ENCODE assay signal across 19 mouse cellular contexts in genomic region chr12:110026033-110026750, GRCm38 (mm10).
DNase-seq lines count a peak whose midpoint lies in the region; ATAC-seq and TF ChIP-seq lines count a peak whose summit lies in the region.
"Had no signal": no experiment of that assay in that cellular context is flagged by ENCODE, and none has a peak within 500 bp of the region (broad histone marks: within the 10 kb centered on the region; RNA-seq: fewer than 3 reads in every experiment).

No protein-coding gene starts in this region.

- peaks cover 17% of the 10 kb centered on the region; the same call in 1 of the 2 replicates for H3K27me3 ChIP-seq in hindbrain, embryonic 13.5 days
- no peaks in the 10 kb centered on the region for H3K27me3 ChIP-seq in midbrain, embryonic 16.5 days (ENCODE audit: control insufficient read depth, insufficient read depth, low read depth, low read length)
- H3K27me3 ChIP-seq: CH12.LX had no signal

- no peak overlapping the region for H3K4me2 ChIP-seq in hindbrain, embryonic 13.5 days
- peak overlapping the region; percentile 2; the same call in 1 of the 2 replicates for H3K4me2 ChIP-seq in midbrain, embryonic 16.5 days (ENCODE audit: low read length)
- H3K4me2 ChIP-seq: heart, embryonic 12.5 days had no signal

- H3K4me1 ChIP-seq in hindbrain, embryonic 13.5 days (replicated peaks): peaks cover 47% of the 10 kb centered on the region
- peaks cover 8% of the 10 kb centered on the region for H3K4me1 ChIP-seq in midbrain, embryonic 16.5 days (ENCODE audit: control insufficient read depth, insufficient read depth, low read length)
- H3K4me1 ChIP-seq: heart, embryonic 12.5 days had no signal

- WGBS in hindbrain, embryonic 13.5 days: 16% methylated on average over 11 of the region's 11 CpGs
- 27% methylated on average over 11 of the region's 11 CpGs for WGBS in midbrain, embryonic 16.5 days

- peak; percentile 15 for DNase-seq in embryo, embryonic 10 days (ENCODE audit: low spot score)
- DNase-seq in embryo, embryonic 9.5 days (ENCODE audit: extremely low spot score): no peak
- peak; percentile 83 for DNase-seq in brain, embryonic 14.5 days (ENCODE audit: low read depth)
- DNase-seq in frontal cortex, postnatal 36 days (ENCODE audit: low spot score in 2 of 2): no peak
- DNase-seq in left cerebral cortex, adult 11 months (ENCODE audit: low spot score): no peak
- DNase-seq: adrenal gland, postnatal 25 days; cerebellum, postnatal 25 days; gastrocnemius, postnatal 25 days; kidney, adult 2 months; kidney, postnatal 4 days; lung, postnatal 14 days; right cerebral cortex, postnatal 14 days; thymus, postnatal 25 days had no signal

- no peak overlapping the region; the same call in 1 of the 2 replicates for H3K9ac ChIP-seq in hindbrain, embryonic 13.5 days
- H3K9ac ChIP-seq in midbrain, embryonic 16.5 days (ENCODE audit: low read depth, low read length): no peak overlapping the region
- H3K9ac ChIP-seq: heart, embryonic 12.5 days; liver, embryonic 14.5 days had no signal

- no peaks in the 10 kb centered on the region for H3K9me3 ChIP-seq in hindbrain, embryonic 13.5 days
- H3K9me3 ChIP-seq in midbrain, embryonic 16.5 days (replicated peaks; ENCODE audit: control insufficient read depth, low read length, poor library complexity, severe bottlenecking): no peaks in the 10 kb centered on the region
- H3K9me3 ChIP-seq: heart, embryonic 12.5 days had no signal

- no peaks in the 10 kb centered on the region for H3K36me3 ChIP-seq in hindbrain, embryonic 13.5 days
- H3K36me3 ChIP-seq in midbrain, embryonic 16.5 days (ENCODE audit: control insufficient read depth, insufficient read depth, low read length): no peaks in the 10 kb centered on the region
- H3K36me3 ChIP-seq: heart, embryonic 12.5 days had no signal

- H3K27ac ChIP-seq in hindbrain, embryonic 13.5 days: peak overlapping the region; percentile 69
- H3K27ac ChIP-seq in midbrain, embryonic 16.5 days (ENCODE audit: low read length): no peak overlapping the region
- H3K27ac ChIP-seq: liver, embryonic 14.5 days had no signal

- TF ChIP-seq POLR2A in brain, embryonic 14.5 days (IDR thresholded peaks at IDR 0.05; ENCODE audit: borderline replicate concordance, extremely low read depth, insufficient read depth, insufficient read length, poor library complexity, severe bottlenecking): no peak

- peak; percentile 58 for ATAC-seq in hindbrain, embryonic 13.5 days (ENCODE audit: low FRiP score)
- no peak for ATAC-seq in midbrain, embryonic 16.5 days
- ATAC-seq in megakaryocyte progenitor cell, adult 5-6 weeks (replicated peaks; ENCODE audit: poor library complexity): no peak

- no peak overlapping the region for H3K4me3 ChIP-seq in hindbrain, embryonic 13.5 days
- H3K4me3 ChIP-seq in midbrain, embryonic 16.5 days (ENCODE audit: low read depth, low read length): no peak overlapping the region
- H3K4me3 ChIP-seq: heart, embryonic 12.5 days had no signal

- no peak for TF ChIP-seq CTCF in brain, embryonic 14.5 days (IDR thresholded peaks at IDR 0.05; ENCODE audit: borderline replicate concordance, extremely low read depth, insufficient read depth, insufficient read length)

Comparison
In these comparisons a context has a peak if more than half of its experiments do, and no peak if none do; other contexts are left out.
1. DNase-seq: peak in embryo, embryonic 10 days (single experiment) and brain, embryonic 14.5 days (single experiment); none in embryo, embryonic 9.5 days (single experiment), frontal cortex, postnatal 36 days (0 of 2) and left cerebral cortex, adult 11 months (single experiment).